Mouse (Mus musculus) stomach, postnatal 0 days (tissue): ENCODE measurements at regions not wholly inside any gene's neighbourhood (a gene's known extent, or its start where the extent isn't known, plus 50 kb on each side); places are given as distances from the start of the nearest gene placed in this dataset.

Experiments used
- ATAC-seq: fragments of 200-750 bp; cut with Nextera tagmentation; 2 replicates; pipeline ENCODE4 v1.8.0; 2017; ENCODE audit not compliant: low FRiP score, low TSS enrichment
- DNase-seq: peaks from one replicate; pipeline ENCODE4 v3.0.0-alpha.2; 2016; ENCODE audit warnings: low spot score
- H3K27ac ChIP-seq: fragments of 300-500 bp; sonication (generic); replicated peaks from 2 replicates; pipeline ENCODE4 v1.5.1; 2014; ENCODE audit warnings: mild to moderate bottlenecking, control low read depth
- H3K27me3 ChIP-seq: fragments of 300-500 bp; sonication (generic); 2 replicates; pipeline ENCODE4 v1.6.1; 2014; ENCODE audit warnings: low read length; ENCODE audit not compliant: control insufficient read depth, insufficient read depth
- H3K36me3 ChIP-seq: fragments of 300-500 bp; sonication (generic); 2 replicates; pipeline ENCODE4 v1.6.1; 2014; ENCODE audit warnings: low read length, mixed read lengths; ENCODE audit not compliant: control insufficient read depth, insufficient read depth
- H3K4me1 ChIP-seq: fragments of 300-500 bp; sonication (generic); replicated peaks from 2 replicates; pipeline ENCODE4 v1.6.1; 2014; ENCODE audit warnings: antibody characterized with exemption; ENCODE audit not compliant: control insufficient read depth, insufficient read depth
- H3K4me2 ChIP-seq: fragments of 300-500 bp; sonication (generic); replicated peaks from 2 replicates; pipeline ENCODE4 v1.6.1; 2014; ENCODE audit warnings: low read depth, mild to moderate bottlenecking, control low read depth, moderate library complexity
- H3K4me3 ChIP-seq: fragments of 300-500 bp; sonication (generic); 2 replicates; pipeline ENCODE4 v1.5.1; 2014; ENCODE audit warnings: low read depth, low read length, control low read depth
- H3K9ac ChIP-seq: fragments of 300-500 bp; sonication (generic); 2 replicates; pipeline ENCODE4 v1.6.1; 2014; ENCODE audit warnings: mild to moderate bottlenecking, low read length, control low read depth, mixed read lengths
- H3K9me3 ChIP-seq: fragments of 300-500 bp; sonication (generic); 2 replicates; pipeline ENCODE4 v1.6.1; 2016; ENCODE audit warnings: low read length; ENCODE audit not compliant: control insufficient read depth
- CTCF ChIP-seq: IDR thresholded peaks from 2 replicates; pipeline ENCODE4 v1.5.1; 2016; ENCODE audit warnings: antibody characterized with exemption, low read depth, mild to moderate bottlenecking, moderate library complexity
- EP300 ChIP-seq: optimal IDR thresholded peaks from 2 replicates; pipeline ENCODE3; 2016; ENCODE audit warnings: antibody characterized with exemption
- WGBS: fragments of 180-500 bp; shearing (Covaris S2); extraction: QIAGEN DNeasy Blood & Tissue Kit; methylation state at CpG from one replicate; pipeline ENCODE4 v1.1.7; 2014; 5-methylcytosine and 5-hydroxymethylcytosine counted together

- DNase-seq: no peak
- Histone ChIP-seq H3K27ac (no peak overlapping the region), H3K36me3 (no peaks in the 10 kb centered on the region), H3K9ac (no peak overlapping the region), H3K4me1 (no peaks in the 10 kb centered on the region), H3K9me3 (no peaks in the 10 kb centered on the region), H3K4me2 (no peak overlapping the region), H3K27me3 (no peaks in the 10 kb centered on the region), H3K4me3 (no peak overlapping the region)
- 67% methylated on average over 3 of the region's 3 CpGs for WGBS
- no peak for ATAC-seq
- TF ChIP-seq EP300 (no peak), CTCF (no peak)
These were observed 76.7 kb upstream of the Dnah5 start for GRCm38 (mm10) chr15:28126846-28127245.

- no peaks in the 10 kb centered on the region for H3K27me3 ChIP-seq
- H3K4me2 ChIP-seq: no peak overlapping the region
- ATAC-seq (no peak), DNase-seq (no peak)
- no peak overlapping the region for H3K4me3 ChIP-seq
- H3K27ac ChIP-seq: no peak overlapping the region
- no peaks in the 10 kb centered on the region for H3K36me3 ChIP-seq
- H3K9ac ChIP-seq: no peak overlapping the region
- H3K9me3 ChIP-seq: no peaks in the 10 kb centered on the region
- H3K4me1 ChIP-seq: no peaks in the 10 kb centered on the region
- TF ChIP-seq EP300 (no peak), CTCF (no peak)
- 94% methylated on average over 7 of the region's 7 CpGs for WGBS
These were observed 74.0 kb upstream of the Dnah5 start for GRCm38 (mm10) chr15:28129536-28129935.

- no peaks in the 10 kb centered on the region for H3K36me3 ChIP-seq
- no peaks in the 10 kb centered on the region for H3K4me1 ChIP-seq
- DNase-seq (no peak), ATAC-seq (no peak)
- no peaks in the 10 kb centered on the region for H3K27me3 ChIP-seq
- no peak overlapping the region for H3K4me3 ChIP-seq
- WGBS: 88% methylated on average over 4 of the region's 4 CpGs
- H3K9me3 ChIP-seq: no peaks in the 10 kb centered on the region
- no peak for TF ChIP-seq EP300
- TF ChIP-seq CTCF: no peak
- no peak overlapping the region for H3K4me2 ChIP-seq
- no peak overlapping the region for H3K9ac ChIP-seq
- H3K27ac ChIP-seq: no peak overlapping the region
These were observed 72.0 kb upstream of the Dnah5 start for GRCm38 (mm10) chr15:28131546-28131945.

GRCm38 (mm10) chr15:28133171-28133810 lies 70.3 kb upstream of the Dnah5 start:
- no peak for DNase-seq

GRCm38 (mm10) chr15:28134206-28134605 lies 69.3 kb upstream of the Dnah5 start:
- H3K4me3 ChIP-seq: no peak overlapping the region
- 70% methylated on average over 2 of the region's 2 CpGs for WGBS
- H3K4me1 ChIP-seq: no peaks in the 10 kb centered on the region
- no peak overlapping the region for H3K9ac ChIP-seq
- no peaks in the 10 kb centered on the region for H3K27me3 ChIP-seq
- H3K4me2 ChIP-seq: no peak overlapping the region
- H3K27ac ChIP-seq: no peak overlapping the region
- DNase-seq (no peak), ATAC-seq (no peak)
- TF ChIP-seq CTCF (no peak), EP300 (no peak)
- H3K9me3 ChIP-seq: no peaks in the 10 kb centered on the region
- H3K36me3 ChIP-seq: no peaks in the 10 kb centered on the region

More at GRCm38 (mm10) chr15:28133171-28133810, 70.3 kb upstream of the Dnah5 start:
- 45% methylated on average over 10 of the region's 10 CpGs for WGBS
- Histone ChIP-seq H3K9me3 (no peaks in the 10 kb centered on the region), H3K27ac (no peak overlapping the region), H3K4me1 (no peaks in the 10 kb centered on the region), H3K36me3 (no peaks in the 10 kb centered on the region), H3K9ac (no peak overlapping the region), H3K4me3 (no peak overlapping the region), H3K27me3 (no peaks in the 10 kb centered on the region), H3K4me2 (no peak overlapping the region)
- TF ChIP-seq CTCF: no peak
- no peak for TF ChIP-seq EP300
- ATAC-seq: 0 out of 2 replicates have a peak, but pooled peaks have one; percentile 32

- no peaks in the 10 kb centered on the region for H3K4me1 ChIP-seq
- H3K9ac ChIP-seq: no peak overlapping the region
- no peak overlapping the region for H3K4me2 ChIP-seq
- DNase-seq: no peak
- TF ChIP-seq CTCF: no peak
- TF ChIP-seq EP300: no peak
- 83% methylated on average over 2 of the region's 2 CpGs for WGBS
- no peak overlapping the region for H3K27ac ChIP-seq
- no peaks in the 10 kb centered on the region for H3K27me3 ChIP-seq
- no peak overlapping the region for H3K4me3 ChIP-seq
- ATAC-seq: no peak
- no peaks in the 10 kb centered on the region for H3K36me3 ChIP-seq
- H3K9me3 ChIP-seq: no peaks in the 10 kb centered on the region
These were observed 64.7 kb upstream of the Dnah5 start for GRCm38 (mm10) chr15:28138806-28139205.
